Mouse (Mus musculus) heart, postnatal 0 days (tissue): ENCODE measurements around the gene Slc35c2. TPM values are rescaled to one million over a fixed set of nuclear protein-coding genes. Genes with fewer than 3 reads are reported as not detected.

Experiments
- ATAC-seq: fragments of 200-750 bp; cut with Nextera tagmentation; 2 replicates; pipeline ENCODE4 v1.8.0; 2017; ENCODE audit warnings: low read depth, moderate number of reproducible peaks, moderate library complexity; ENCODE audit not compliant: insufficient read depth
- DNase-seq: peaks from one replicate; pipeline ENCODE4 v3.0.0-alpha.2; 2016; ENCODE audit warnings: low spot score
- H3K27ac ChIP-seq: fragments of 300-500 bp; sonication (generic); 2 replicates; pipeline ENCODE4 v1.5.1; 2014; ENCODE audit warnings: low read depth, mild to moderate bottlenecking
- H3K27me3 ChIP-seq: fragments of 300-500 bp; sonication (generic); 2 replicates; pipeline ENCODE4 v1.6.1; 2014; ENCODE audit warnings: low read length, mixed read lengths; ENCODE audit not compliant: control insufficient read depth, insufficient read depth
- H3K36me3 ChIP-seq: fragments of 300-500 bp; sonication (generic); replicated peaks from 2 replicates; pipeline ENCODE4 v1.6.1; 2014; ENCODE audit warnings: low read length, mixed read lengths; ENCODE audit not compliant: control insufficient read depth, insufficient read depth
- H3K4me1 ChIP-seq: fragments of 300-500 bp; sonication (generic); 2 replicates; pipeline ENCODE4 v1.6.1; 2014; ENCODE audit warnings: antibody characterized with exemption; ENCODE audit not compliant: control insufficient read depth, insufficient read depth
- H3K4me2 ChIP-seq: fragments of 300-500 bp; sonication (generic); 2 replicates; pipeline ENCODE4 v1.6.1; 2014; ENCODE audit warnings: low read depth, mild to moderate bottlenecking, low read length, moderate library complexity
- H3K4me3 ChIP-seq: fragments of 300-500 bp; sonication (generic); 2 replicates; pipeline ENCODE4 v1.5.1; 2014; ENCODE audit warnings: low read depth, low read length
- H3K9ac ChIP-seq: fragments of 300-500 bp; sonication (generic); replicated peaks from 2 replicates; pipeline ENCODE4 v1.6.1; 2014; ENCODE audit warnings: low read depth, low read length, mixed read lengths
- H3K9me3 ChIP-seq: fragments of 300-500 bp; sonication (generic); replicated peaks from 2 replicates; pipeline ENCODE4 v1.6.1; 2016; ENCODE audit warnings: low read length; ENCODE audit not compliant: control insufficient read depth
- CTCF ChIP-seq: IDR thresholded peaks from 2 replicates; pipeline ENCODE4 v1.5.1; 2016; ENCODE audit warnings: antibody characterized with exemption, control low read depth, low read depth
- EP300 ChIP-seq: IDR thresholded peaks from 2 replicates; pipeline ENCODE4 v1.6.1; 2016; ENCODE audit warnings: antibody characterized with exemption, low read depth
- WGBS: fragments of 180-500 bp; shearing (Covaris S2); extraction: QIAGEN DNeasy Blood & Tissue Kit; methylation state at CpG from one replicate; pipeline ENCODE4 v1.1.7; 2014; 5-methylcytosine and 5-hydroxymethylcytosine counted together
- polyA plus RNA-seq: library from polyadenylated mRNA; unstranded; fragments of >200 nt; fragmentation: Nextera tagmentation; extraction: Ambion mirVana; gene quantifications from 2 replicates; pipeline ENCODE4 v1.2.1, GENCODE M21; 2015
- total RNA-seq: library from RNA; depleted of rRNA; stranded (reverse); fragments of >200 nt; gene quantifications from 2 replicates; pipeline ENCODE4 v1.2.3, GENCODE M21; 2014; ENCODE audit warnings: low replicate concordance

The Slc35c2 gene
- total and polyA plus RNA-seq, 2 experiments from 2014 or later: 32.6 to 73.8 TPM

DNA sequence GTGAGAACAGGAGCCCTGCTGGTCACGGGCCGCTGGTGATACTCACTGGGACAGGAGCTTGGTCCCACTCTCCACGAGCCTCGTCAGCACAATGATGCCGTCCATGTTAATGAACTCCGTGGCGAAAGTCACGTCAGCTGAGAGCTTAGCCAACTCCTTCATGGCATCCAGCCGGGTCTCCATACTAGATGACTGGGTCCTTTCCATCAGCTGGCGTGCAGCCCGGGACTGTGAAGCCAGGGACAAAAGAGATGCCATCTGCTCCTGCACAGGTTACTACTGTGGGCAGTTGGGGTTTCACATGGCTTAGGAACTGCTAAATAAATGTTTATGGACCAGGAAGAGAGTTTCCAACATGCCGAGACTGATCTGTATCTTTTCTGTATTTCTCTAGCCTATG is 23.9 kb upstream of the Slc35c2 start:
- Histone ChIP-seq H3K4me2 (no peak overlapping the region), H3K27ac (no peak overlapping the region), H3K9me3 (no peaks in the 10 kb centered on the region), H3K4me1 (peaks cover under 1% of the 10 kb centered on the region; the same call in 1 of the 2 replicates), H3K36me3 (peaks cover 72% of the 10 kb centered on the region), H3K27me3 (no peaks in the 10 kb centered on the region), H3K4me3 (no peak overlapping the region), H3K9ac (no peak overlapping the region)
- WGBS: 76% methylated on average over 12 of the region's 12 CpGs
- TF ChIP-seq CTCF (no peak), EP300 (no peak)
- ATAC-seq: no peak
- DNase-seq: no peak

DNA sequence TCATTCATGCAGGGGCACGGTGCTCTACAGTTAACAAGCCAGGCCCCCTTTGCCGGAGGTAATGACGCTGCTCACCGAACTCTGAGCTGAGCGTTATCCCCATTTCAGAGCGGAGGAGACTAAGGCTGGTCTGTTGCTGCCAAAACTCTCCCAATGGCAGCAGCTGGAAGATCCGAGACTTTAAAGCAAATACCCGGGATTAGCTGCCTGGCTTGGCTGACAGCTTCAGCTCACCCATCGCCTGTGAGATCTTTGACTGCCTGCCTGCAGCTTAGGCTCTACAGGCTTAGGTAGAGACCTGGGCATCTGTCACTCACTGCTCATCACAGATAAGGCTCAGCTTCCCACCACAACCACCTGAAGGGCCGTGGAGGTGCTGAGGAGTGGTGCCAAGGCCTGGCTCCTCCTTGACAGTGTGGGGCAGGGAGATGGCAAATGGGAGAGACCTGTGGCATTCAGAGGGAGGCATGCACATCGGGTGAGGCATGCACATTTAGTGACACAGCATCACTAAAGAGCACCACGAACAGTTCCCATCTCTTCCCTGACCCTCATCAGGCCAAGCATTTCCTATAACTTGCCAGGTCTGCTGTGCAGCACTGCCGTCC is 23.3 kb upstream of the Slc35c2 start:
- Histone ChIP-seq H3K4me1 (no peaks in the 10 kb centered on the region), H3K36me3 (peaks cover 72% of the 10 kb centered on the region)
- WGBS: 76% methylated on average over 13 of the region's 13 CpGs

GRCm38 (mm10) chr2:165307801-165308200 is 20.1 kb upstream of the Slc35c2 start:
- Histone ChIP-seq H3K4me1 (no peaks in the 10 kb centered on the region), H3K9me3 (no peaks in the 10 kb centered on the region), H3K36me3 (peaks cover 66% of the 10 kb centered on the region), H3K4me2 (no peak overlapping the region), H3K27me3 (no peaks in the 10 kb centered on the region), H3K27ac (no peak overlapping the region), H3K4me3 (no peak overlapping the region), H3K9ac (no peak overlapping the region)
- DNase-seq: no peak
- WGBS: 91% methylated on average over 6 of the region's 6 CpGs
- no peak for ATAC-seq
- TF ChIP-seq EP300: no peak
- no peak for TF ChIP-seq CTCF

More for the DNA sequence above, 23.3 kb upstream of the Slc35c2 start:
- no peak overlapping the region for H3K9ac ChIP-seq
- H3K27ac ChIP-seq: no peak overlapping the region
- no peak overlapping the region for H3K4me2 ChIP-seq
- no peak for DNase-seq
- TF ChIP-seq EP300 (no peak), CTCF (no peak)
- no peaks in the 10 kb centered on the region for H3K9me3 ChIP-seq
- no peak for ATAC-seq
- no peak overlapping the region for H3K4me3 ChIP-seq
- H3K27me3 ChIP-seq: no peaks in the 10 kb centered on the region

- TF ChIP-seq EP300 (no peak), CTCF (no peak)
Observed at GRCm38 (mm10) chr2:165305438-165305837, 17.8 kb upstream of the Slc35c2 start.

DNA sequence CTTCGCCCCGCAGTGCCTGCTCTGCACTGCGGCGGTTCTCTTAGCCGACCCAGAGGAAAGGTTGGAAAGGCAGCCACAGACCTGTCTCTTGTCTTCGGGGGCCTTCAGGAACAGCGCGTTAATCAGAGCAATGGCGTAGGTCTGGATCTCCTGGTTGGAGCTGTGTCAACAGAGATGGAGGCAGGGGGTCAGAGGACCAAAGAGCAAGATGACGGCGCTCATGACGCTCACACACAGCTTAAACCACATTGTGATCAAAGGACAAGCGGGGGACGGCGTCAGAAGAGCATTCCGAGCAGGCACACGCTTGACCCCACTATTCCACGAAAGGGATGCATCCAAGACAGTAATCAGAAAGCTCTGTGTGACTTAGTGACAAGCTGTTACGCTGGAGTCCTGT is 17.1 kb upstream of the Slc35c2 start:
- no peaks in the 10 kb centered on the region for H3K27me3 ChIP-seq
- no peak for TF ChIP-seq EP300
- no peak for TF ChIP-seq CTCF
- WGBS: 86% methylated on average over 19 of the region's 19 CpGs
- H3K36me3 ChIP-seq: peaks cover 72% of the 10 kb centered on the region
- no peak for DNase-seq
- H3K9ac ChIP-seq: no peak overlapping the region
- no peak overlapping the region for H3K4me3 ChIP-seq
- H3K9me3 ChIP-seq: no peaks in the 10 kb centered on the region
- H3K4me1 ChIP-seq: no peaks in the 10 kb centered on the region
- no peak for ATAC-seq
- H3K27ac ChIP-seq: no peak overlapping the region
- no peak overlapping the region for H3K4me2 ChIP-seq

More at GRCm38 (mm10) chr2:165305438-165305837, 17.8 kb upstream of the Slc35c2 start:
- Histone ChIP-seq H3K4me3 (no peak overlapping the region), H3K27ac (no peak overlapping the region), H3K9ac (no peak overlapping the region), H3K4me2 (no peak overlapping the region), H3K9me3 (no peaks in the 10 kb centered on the region), H3K4me1 (no peaks in the 10 kb centered on the region), H3K36me3 (peaks cover 76% of the 10 kb centered on the region), H3K27me3 (no peaks in the 10 kb centered on the region)
- WGBS: 92% methylated on average over 8 of the region's 8 CpGs
- ATAC-seq: no peak
- DNase-seq: no peak
